Mouse (Mus musculus): ENCODE measurements at regions not wholly inside any gene's neighbourhood (a gene's known extent, or its start where the extent isn't known, plus 50 kb on each side); places are given as distances from the start of the nearest gene placed in this dataset.

- no peak for ATAC-seq (ENCODE audit: extremely low read depth, insufficient number of reproducible peaks, low FRiP score, poor library complexity, severe bottlenecking)
Measured at GRCm38 (mm10) chr12:35267023-35267654, 220.2 kb downstream of the Snx13 start.

GRCm38 (mm10) chr12:35259781-35260180 is 212.8 kb downstream of the Snx13 start:
- ATAC-seq (ENCODE audit: extremely low read depth, insufficient number of reproducible peaks, low FRiP score, poor library complexity, severe bottlenecking) = no peak

- no peak for ATAC-seq (ENCODE audit: extremely low read depth, insufficient number of reproducible peaks, low FRiP score, poor library complexity, severe bottlenecking)
Measured at GRCm38 (mm10) chr12:35255723-35256401, 208.9 kb downstream of the Snx13 start.

- ATAC-seq (ENCODE audit: extremely low read depth, insufficient number of reproducible peaks, low FRiP score, poor library complexity, severe bottlenecking) = no peak
Measured at GRCm38 (mm10) chr12:35248476-35248875, 201.5 kb downstream of the Snx13 start.

GRCm38 (mm10) chr12:35246226-35247014 is 199.4 kb downstream of the Snx13 start:
- no peak for ATAC-seq (ENCODE audit: extremely low read depth, insufficient number of reproducible peaks, low FRiP score, poor library complexity, severe bottlenecking)

GRCm38 (mm10) chr12:35232322-35232673 is 185.3 kb downstream of the Snx13 start:
- no peak for ATAC-seq (ENCODE audit: extremely low read depth, insufficient number of reproducible peaks, low FRiP score, poor library complexity, severe bottlenecking)

- no peak for ATAC-seq (ENCODE audit: extremely low read depth, insufficient number of reproducible peaks, low FRiP score, poor library complexity, severe bottlenecking)
Measured at GRCm38 (mm10) chr12:35231414-35232321, 184.7 kb downstream of the Snx13 start.

GRCm38 (mm10) chr12:35220429-35220828 is 173.4 kb downstream of the Snx13 start:
- no peak for ATAC-seq (ENCODE audit: extremely low read depth, insufficient number of reproducible peaks, low FRiP score, poor library complexity, severe bottlenecking)

- no peak for ATAC-seq (ENCODE audit: extremely low read depth, insufficient number of reproducible peaks, low FRiP score, poor library complexity, severe bottlenecking)
Measured at GRCm38 (mm10) chr12:35220002-35220401, 173.0 kb downstream of the Snx13 start.

GRCm38 (mm10) chr12:35216725-35217124 is 169.7 kb downstream of the Snx13 start:
- ATAC-seq (ENCODE audit: extremely low read depth, insufficient number of reproducible peaks, low FRiP score, poor library complexity, severe bottlenecking) = no peak

- no peak for ATAC-seq (ENCODE audit: extremely low read depth, insufficient number of reproducible peaks, low FRiP score, poor library complexity, severe bottlenecking)
Measured at GRCm38 (mm10) chr12:35209399-35209798, 162.4 kb downstream of the Snx13 start.

GRCm38 (mm10) chr12:35207605-35208004 is 160.6 kb downstream of the Snx13 start:
- no peak for ATAC-seq (ENCODE audit: extremely low read depth, insufficient number of reproducible peaks, low FRiP score, poor library complexity, severe bottlenecking)

GRCm38 (mm10) chr12:35203398-35203797 is 156.4 kb downstream of the Snx13 start:
- no peak for ATAC-seq (ENCODE audit: extremely low read depth, insufficient number of reproducible peaks, low FRiP score, poor library complexity, severe bottlenecking)

- no peak for ATAC-seq (ENCODE audit: extremely low read depth, insufficient number of reproducible peaks, low FRiP score, poor library complexity, severe bottlenecking)
Measured at GRCm38 (mm10) chr12:35200110-35200509, 153.1 kb downstream of the Snx13 start.
